Mouse (Mus musculus): ENCODE data around the gene Prkra. TPM values are rescaled to one million over a fixed set of nuclear protein-coding genes. Genes with fewer than 3 reads are reported as not detected.

The Prkra gene
- polyA plus RNA-seq, 1 experiment, result 25.6 TPM

DNA sequence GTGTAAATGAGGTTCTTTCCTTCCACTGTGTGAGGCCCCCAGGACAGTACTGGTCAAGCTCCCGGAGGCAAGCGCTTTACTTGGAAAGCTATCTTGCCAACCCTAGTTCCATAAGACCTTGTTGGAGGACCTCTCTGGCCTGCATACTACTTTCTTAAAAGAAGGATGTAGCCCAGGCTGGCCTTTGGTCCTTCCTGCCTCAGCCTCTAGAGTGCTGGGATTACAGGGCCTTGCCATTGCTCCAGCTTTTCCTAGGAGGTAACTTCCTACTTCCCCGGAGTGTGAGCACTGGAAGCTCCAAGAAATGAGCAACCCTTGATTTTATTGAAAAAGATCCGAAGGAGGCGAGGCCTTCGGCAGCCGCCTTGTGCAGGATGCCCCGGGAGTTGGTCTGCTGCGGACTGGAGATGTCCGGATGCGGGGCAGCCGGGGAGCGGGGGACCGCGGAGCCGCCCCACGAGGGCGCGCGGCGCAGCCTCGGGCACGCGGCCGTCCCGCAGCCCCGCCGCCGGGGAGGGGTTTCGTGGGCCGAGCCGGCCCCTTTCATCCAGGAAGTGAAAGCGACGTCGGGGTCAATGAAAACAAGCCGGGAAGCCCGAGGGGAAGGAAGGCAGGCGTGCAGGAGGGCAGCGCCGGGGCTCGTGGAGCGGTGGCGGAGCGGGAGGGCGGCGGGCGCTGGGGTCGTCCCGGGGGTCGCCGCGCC is 27.1 kb upstream of the Prkra start, which contains the start of gene Plekha3:
Plekha3 (plus strand) TSS at position 557 of the 703 bp plus-strand sequence.
- peak within 1 kb of the TSS; percentile 30; the same call in 1 of the 2 replicates for H3K27ac ChIP-seq (ENCODE audit: insufficient read depth, low read length)
- H3K27me3 ChIP-seq (ENCODE audit: control insufficient read depth, insufficient read depth, low read length, poor library complexity, severe bottlenecking), result no peaks in the 10 kb centered on the region
- no peaks in the 10 kb centered on the region for H3K9me3 ChIP-seq (replicated peaks; ENCODE audit: control insufficient read depth, insufficient read depth, low read length, poor library complexity, severe bottlenecking)

DNA sequence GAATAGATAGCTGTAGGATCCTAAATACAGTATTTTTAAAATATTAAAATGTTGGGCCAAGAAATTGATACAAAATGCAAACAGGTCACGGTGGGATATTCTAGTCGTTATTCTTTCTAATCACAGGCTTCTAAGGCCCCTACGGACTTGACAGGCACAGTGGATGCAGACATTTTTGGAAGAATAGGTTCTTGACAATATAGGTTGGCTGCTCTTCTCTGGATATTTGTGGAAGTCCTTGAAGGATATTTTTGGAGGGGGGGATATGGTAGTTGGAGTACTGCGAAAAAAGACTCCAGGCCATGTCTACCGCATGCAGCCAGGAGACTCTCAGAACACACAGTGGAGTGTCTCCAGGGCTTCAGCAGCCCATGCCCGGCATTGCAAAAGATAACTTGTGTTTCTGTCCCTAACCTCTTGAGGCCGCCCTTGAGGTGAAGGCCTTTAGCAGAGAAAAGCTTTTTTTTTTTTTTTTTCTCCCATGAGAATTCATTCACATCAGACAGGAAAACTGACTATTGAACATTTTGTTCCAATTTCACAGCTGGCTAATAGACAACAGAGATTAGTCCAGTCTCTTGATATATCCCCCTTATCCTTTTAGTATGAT is 25.8 kb upstream of the Prkra start:
- H3K4me1 ChIP-seq (ENCODE audit: control insufficient read depth, insufficient read depth, low read length), result no peaks in the 10 kb centered on the region
- peaks cover under 1% of the 10 kb centered on the region; the same call in 1 of the 2 replicates for H3K36me3 ChIP-seq (ENCODE audit: control insufficient read depth, insufficient read depth, low read length, poor library complexity, severe bottlenecking)
- no peak for TF ChIP-seq POLR2A (IDR thresholded peaks at IDR 0.05; ENCODE audit: insufficient read depth, low read length)
- TF ChIP-seq CTCF (IDR thresholded peaks at IDR 0.05; ENCODE audit: low read depth, low read length), result peak; percentile 7
- H3K27me3 ChIP-seq (ENCODE audit: control insufficient read depth, insufficient read depth, low read length, poor library complexity, severe bottlenecking), result no peaks in the 10 kb centered on the region
- no peak overlapping the region for H3K27ac ChIP-seq (ENCODE audit: insufficient read depth, low read length)
- 0 out of 2 replicates have a peak overlapping the region, but pooled peaks have one; percentile 33 for H3K9ac ChIP-seq (ENCODE audit: low read depth, poor library complexity, severe bottlenecking)
- H3K4me3 ChIP-seq (ENCODE audit: low read depth, low read length), result no peak overlapping the region
- no peaks in the 10 kb centered on the region for H3K9me3 ChIP-seq (replicated peaks; ENCODE audit: control insufficient read depth, insufficient read depth, low read length, poor library complexity, severe bottlenecking)

More for the DNA sequence above, 27.1 kb upstream of the Prkra start, which contains the start of gene Plekha3:
- no peaks in the 10 kb centered on the region for H3K4me1 ChIP-seq (ENCODE audit: control insufficient read depth, insufficient read depth, low read length)
- H3K9ac ChIP-seq (ENCODE audit: low read depth, poor library complexity, severe bottlenecking), result peak within 1 kb of the TSS; percentile 99
- TF ChIP-seq CTCF (IDR thresholded peaks at IDR 0.05; ENCODE audit: low read depth, low read length), result no peak
- no peak for TF ChIP-seq POLR2A (IDR thresholded peaks at IDR 0.05; ENCODE audit: insufficient read depth, low read length)
- TF ChIP-seq EP300 (IDR thresholded peaks at IDR 0.05; ENCODE audit: insufficient read depth, low read depth, low read length), result no peak
- peaks cover 3% of the 10 kb centered on the region; the same call in 1 of the 2 replicates for H3K36me3 ChIP-seq (ENCODE audit: control insufficient read depth, insufficient read depth, low read length, poor library complexity, severe bottlenecking)
- peak within 1 kb of the TSS; percentile 98 for H3K4me3 ChIP-seq (ENCODE audit: low read depth, low read length)

DNA sequence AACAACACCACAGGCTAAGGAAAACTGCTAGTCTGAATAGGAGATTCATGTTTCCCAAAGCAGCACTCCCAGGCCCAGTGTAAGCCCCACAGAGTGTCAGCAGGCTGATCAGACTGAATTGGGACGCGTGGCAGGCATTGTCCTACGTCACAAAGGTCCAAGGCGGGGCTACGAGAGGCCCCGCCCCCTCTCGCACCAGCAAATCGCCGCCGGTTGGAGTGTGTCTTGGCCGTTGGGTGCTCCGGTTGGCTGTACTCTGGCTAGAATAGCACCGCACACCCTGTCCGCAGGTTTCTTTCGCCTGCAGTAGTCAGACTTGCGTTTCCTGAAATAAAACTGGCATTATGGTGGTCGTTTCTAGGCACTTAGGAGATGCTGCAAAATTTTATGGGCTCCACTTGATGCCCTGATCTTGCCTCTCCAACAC is 25.2 kb upstream of the Prkra start, which contains the start of gene Fkbp7:
Fkbp7 (minus strand) TSS at position 151 of the 427 bp plus-strand sequence.
- Histone ChIP-seq H3K9ac (ENCODE audit: low read depth, poor library complexity, severe bottlenecking) (peak within 1 kb of the TSS; percentile 50), H3K36me3 (ENCODE audit: control insufficient read depth, insufficient read depth, low read length, poor library complexity, severe bottlenecking) (no peaks in the 10 kb centered on the region), H3K4me1 (ENCODE audit: control insufficient read depth, insufficient read depth, low read length) (no peaks in the 10 kb centered on the region), H3K27me3 (ENCODE audit: control insufficient read depth, insufficient read depth, low read length, poor library complexity, severe bottlenecking) (no peaks in the 10 kb centered on the region), H3K9me3 (replicated peaks; ENCODE audit: control insufficient read depth, insufficient read depth, low read length, poor library complexity, severe bottlenecking) (no peaks in the 10 kb centered on the region), H3K27ac (ENCODE audit: insufficient read depth, low read length) (no peak within 1 kb of the TSS), H3K4me3 (ENCODE audit: low read depth, low read length) (peak within 1 kb of the TSS; percentile 64)
- TF ChIP-seq EP300 (IDR thresholded peaks at IDR 0.05; ENCODE audit: insufficient read depth, low read depth, low read length) (no peak), POLR2A (IDR thresholded peaks at IDR 0.05; ENCODE audit: insufficient read depth, low read length) (peak; percentile 86)

- Histone ChIP-seq H3K9me3 (replicated peaks; ENCODE audit: control insufficient read depth, insufficient read depth, low read length, poor library complexity, severe bottlenecking) (no peaks in the 10 kb centered on the region), H3K4me3 (ENCODE audit: low read depth, low read length) (peak overlapping the region; percentile 64), H3K27me3 (ENCODE audit: control insufficient read depth, insufficient read depth, low read length, poor library complexity, severe bottlenecking) (no peaks in the 10 kb centered on the region), H3K27ac (ENCODE audit: insufficient read depth, low read length) (no peak overlapping the region), H3K36me3 (ENCODE audit: control insufficient read depth, insufficient read depth, low read length, poor library complexity, severe bottlenecking) (no peaks in the 10 kb centered on the region), H3K9ac (ENCODE audit: low read depth, poor library complexity, severe bottlenecking) (peak overlapping the region; percentile 50), H3K4me1 (ENCODE audit: control insufficient read depth, insufficient read depth, low read length) (no peaks in the 10 kb centered on the region)
- TF ChIP-seq POLR2A (IDR thresholded peaks at IDR 0.05; ENCODE audit: insufficient read depth, low read length) (no peak), CTCF (IDR thresholded peaks at IDR 0.05; ENCODE audit: low read depth, low read length) (no peak), EP300 (IDR thresholded peaks at IDR 0.05; ENCODE audit: insufficient read depth, low read depth, low read length) (no peak)
These were observed 24.4 kb upstream of the Prkra start for GRCm38 (mm10) chr2:76672134-76672745.

DNA sequence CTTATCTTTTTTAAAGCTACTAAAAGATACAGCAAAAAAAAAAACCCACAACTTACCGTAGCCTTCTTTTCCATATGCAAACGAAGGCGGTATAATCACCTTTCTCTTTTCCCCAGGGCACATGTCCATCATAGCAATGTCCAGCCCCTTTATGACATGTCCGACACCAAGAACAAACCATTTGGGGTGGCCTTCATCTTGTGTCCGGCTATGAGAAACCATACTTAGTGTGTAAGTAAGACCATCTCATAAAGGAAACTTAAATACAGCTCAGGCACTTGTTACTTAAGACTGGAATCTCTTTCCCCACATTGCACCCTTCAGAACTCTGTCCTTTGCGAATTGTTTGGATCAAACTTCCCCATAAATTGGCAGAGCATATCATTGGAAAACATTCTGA is 23.8 kb upstream of the Prkra start:
- no peak overlapping the region for H3K9ac ChIP-seq (ENCODE audit: low read depth, poor library complexity, severe bottlenecking)
- H3K4me3 ChIP-seq (ENCODE audit: low read depth, low read length), result no peak overlapping the region

More for the DNA sequence above, 23.8 kb upstream of the Prkra start:
- Histone ChIP-seq H3K36me3 (ENCODE audit: control insufficient read depth, insufficient read depth, low read length, poor library complexity, severe bottlenecking) (no peaks in the 10 kb centered on the region), H3K27ac (ENCODE audit: insufficient read depth, low read length) (no peak overlapping the region), H3K9me3 (replicated peaks; ENCODE audit: control insufficient read depth, insufficient read depth, low read length, poor library complexity, severe bottlenecking) (no peaks in the 10 kb centered on the region), H3K4me1 (ENCODE audit: control insufficient read depth, insufficient read depth, low read length) (no peaks in the 10 kb centered on the region), H3K27me3 (ENCODE audit: control insufficient read depth, insufficient read depth, low read length, poor library complexity, severe bottlenecking) (no peaks in the 10 kb centered on the region)
- TF ChIP-seq POLR2A (IDR thresholded peaks at IDR 0.05; ENCODE audit: insufficient read depth, low read length) (no peak), EP300 (IDR thresholded peaks at IDR 0.05; ENCODE audit: insufficient read depth, low read depth, low read length) (no peak), CTCF (IDR thresholded peaks at IDR 0.05; ENCODE audit: low read depth, low read length) (no peak)

Measured in ES-Bruce4 (cell line).